Mouse (Mus musculus): ENCODE data around the gene Prl7b1.

GRCm38 (mm10) chr13:27642393-27642792 lies 32.0 kb upstream of the Prl7b1 start, which contains the start of gene Prl7a1:
- TF ChIP-seq CTCF (IDR thresholded peaks at IDR 0.05; ENCODE audit: borderline replicate concordance, extremely low read depth, insufficient read depth, insufficient read length) (no peak), POLR2A (IDR thresholded peaks at IDR 0.05; ENCODE audit: borderline replicate concordance, extremely low read depth, insufficient read depth, insufficient read length, poor library complexity, severe bottlenecking) (no peak)

All from brain, embryonic 14.5 days (tissue).